Mouse (Mus musculus) E14TG2a.4 (cell line): ENCODE data around the gene Ifit1bl1.

Experiments used
- H3K27me3 ChIP-seq: 2 replicates; pipeline ENCODE4 v1.6.1; 2014; ENCODE audit warnings: low read length, control low read depth; ENCODE audit not compliant: insufficient read depth
- H3K36me3 ChIP-seq: 2 replicates; pipeline ENCODE4 v1.6.1; 2014; ENCODE audit warnings: low read length, control low read depth; ENCODE audit not compliant: insufficient read depth
- H3K4me1 ChIP-seq: replicated peaks from 2 replicates; pipeline ENCODE4 v1.6.1; 2014; ENCODE audit warnings: low read depth, low read length, control low read depth
- H3K4me3 ChIP-seq: replicated peaks from 2 replicates; pipeline ENCODE4 v1.5.1; 2014; ENCODE audit warnings: mild to moderate bottlenecking, low read length
- H3K9me3 ChIP-seq: 2 replicates; pipeline ENCODE4 v1.6.1; 2014; ENCODE audit warnings: low read length, control low read depth
- CTCF ChIP-seq: conservative IDR thresholded peaks from 2 replicates; pipeline ENCODE4 v1.5.1; 2014; ENCODE audit warnings: low read length
- NANOG ChIP-seq: IDR thresholded peaks from 2 replicates; pipeline ENCODE4 v1.6.1; 2014; ENCODE audit warnings: borderline replicate concordance, low read length, mixed read lengths
- POU5F1 ChIP-seq: IDR thresholded peaks from 2 replicates; pipeline ENCODE4 v1.6.1; 2014; ENCODE audit warnings: low read length, borderline replicate concordance

Gene Ifit1bl1

GRCm38 (mm10) chr19:34553522-34553921 lies 48.2 kb downstream of the Ifit1bl1 start:
- no peak for TF ChIP-seq CTCF
- peaks cover 13% of the 10 kb centered on the region for H3K4me1 ChIP-seq
- no peaks in the 10 kb centered on the region for H3K27me3 ChIP-seq
- peaks cover 2% of the 10 kb centered on the region; the same call in 1 of the 2 replicates for H3K9me3 ChIP-seq
- no peaks in the 10 kb centered on the region for H3K36me3 ChIP-seq
- no peak overlapping the region for H3K4me3 ChIP-seq

GRCm38 (mm10) chr19:34553021-34553420 lies 48.7 kb downstream of the Ifit1bl1 start:
- peaks cover 13% of the 10 kb centered on the region for H3K4me1 ChIP-seq
- no peaks in the 10 kb centered on the region for H3K27me3 ChIP-seq
- TF ChIP-seq CTCF (no peak), NANOG (no peak), POU5F1 (no peak)
- H3K4me3 ChIP-seq, result no peak overlapping the region
- H3K9me3 ChIP-seq, result peaks cover 2% of the 10 kb centered on the region; the same call in 1 of the 2 replicates
- no peaks in the 10 kb centered on the region for H3K36me3 ChIP-seq

GRCm38 (mm10) chr19:34551981-34552380 lies 49.8 kb downstream of the Ifit1bl1 start:
- H3K9me3 ChIP-seq, result peaks cover 2% of the 10 kb centered on the region; the same call in 1 of the 2 replicates
- no peak overlapping the region for H3K4me3 ChIP-seq
- H3K36me3 ChIP-seq, result no peaks in the 10 kb centered on the region
- H3K27me3 ChIP-seq, result no peaks in the 10 kb centered on the region
- H3K4me1 ChIP-seq, result peaks cover 13% of the 10 kb centered on the region
- TF ChIP-seq NANOG (no peak), CTCF (no peak), POU5F1 (no peak)

- Histone ChIP-seq H3K9me3 (peaks cover 2% of the 10 kb centered on the region; the same call in 1 of the 2 replicates), H3K36me3 (no peaks in the 10 kb centered on the region), H3K4me3 (peak within 1 kb of the TSS; percentile 76), H3K4me1 (peaks cover 7% of the 10 kb centered on the region), H3K27me3 (0 out of 2 replicates have a peak, but pooled peaks cover 2% of the 10 kb centered on the region)
- TF ChIP-seq CTCF (peak; percentile 64), POU5F1 (no peak), NANOG (no peak)
These were observed 51.1 kb downstream of the Ifit1bl1 start, which contains the start of gene Ifit2 for GRCm38 (mm10) chr19:34550534-34551223. Ifit2 (plus strand) TSS chr19:34550694.

- Histone ChIP-seq H3K27me3 (0 out of 2 replicates have a peak, but pooled peaks cover 2% of the 10 kb centered on the region), H3K9me3 (peaks cover 2% of the 10 kb centered on the region; the same call in 1 of the 2 replicates), H3K4me3 (peak overlapping the region; percentile 76), H3K36me3 (no peaks in the 10 kb centered on the region), H3K4me1 (peaks cover 7% of the 10 kb centered on the region)
- TF ChIP-seq POU5F1 (no peak), CTCF (no peak), NANOG (no peak)
These were observed 51.6 kb downstream of the Ifit1bl1 start for GRCm38 (mm10) chr19:34550205-34550533.

GRCm38 (mm10) chr19:34547976-34548375 lies 53.8 kb downstream of the Ifit1bl1 start:
- Histone ChIP-seq H3K36me3 (no peaks in the 10 kb centered on the region), H3K4me1 (peaks cover 7% of the 10 kb centered on the region), H3K27me3 (0 out of 2 replicates have a peak, but pooled peaks cover 2% of the 10 kb centered on the region), H3K9me3 (no peaks in the 10 kb centered on the region), H3K4me3 (no peak overlapping the region)
- TF ChIP-seq NANOG (no peak), CTCF (peak; percentile 80)

- Histone ChIP-seq H3K9me3 (no peaks in the 10 kb centered on the region), H3K36me3 (no peaks in the 10 kb centered on the region)
- TF ChIP-seq POU5F1 (no peak), NANOG (no peak), CTCF (no peak)
These were observed 55.5 kb downstream of the Ifit1bl1 start for GRCm38 (mm10) chr19:34546211-34546610.

More at GRCm38 (mm10) chr19:34546211-34546610, 55.5 kb downstream of the Ifit1bl1 start:
- Histone ChIP-seq H3K4me1 (peaks cover 7% of the 10 kb centered on the region), H3K4me3 (no peak overlapping the region), H3K27me3 (0 out of 2 replicates have a peak, but pooled peaks cover 2% of the 10 kb centered on the region)
